Mouse (Mus musculus) cerebellum, postnatal 36 days (tissue): ENCODE measurements around the gene Trappc12.

Experiments used
- DNase-seq, 2 experiments: peaks; one replicate each; pipeline ENCODE4 v3.0.0; 2021 to 2022; ENCODE audit warnings: mixed read lengths in 2 of 2

Trappc12 gene

GRCm38 (mm10) chr12:28685771-28686170 is 64.5 kb downstream of the Trappc12 start:
- no peak for DNase-seq

- DNase-seq = no peak
Measured at GRCm38 (mm10) chr12:28684674-28685073, 65.6 kb downstream of the Trappc12 start.

GRCm38 (mm10) chr12:28675925-28676209 is 74.4 kb downstream of the Trappc12 start:
- DNase-seq = no peak

DNA sequence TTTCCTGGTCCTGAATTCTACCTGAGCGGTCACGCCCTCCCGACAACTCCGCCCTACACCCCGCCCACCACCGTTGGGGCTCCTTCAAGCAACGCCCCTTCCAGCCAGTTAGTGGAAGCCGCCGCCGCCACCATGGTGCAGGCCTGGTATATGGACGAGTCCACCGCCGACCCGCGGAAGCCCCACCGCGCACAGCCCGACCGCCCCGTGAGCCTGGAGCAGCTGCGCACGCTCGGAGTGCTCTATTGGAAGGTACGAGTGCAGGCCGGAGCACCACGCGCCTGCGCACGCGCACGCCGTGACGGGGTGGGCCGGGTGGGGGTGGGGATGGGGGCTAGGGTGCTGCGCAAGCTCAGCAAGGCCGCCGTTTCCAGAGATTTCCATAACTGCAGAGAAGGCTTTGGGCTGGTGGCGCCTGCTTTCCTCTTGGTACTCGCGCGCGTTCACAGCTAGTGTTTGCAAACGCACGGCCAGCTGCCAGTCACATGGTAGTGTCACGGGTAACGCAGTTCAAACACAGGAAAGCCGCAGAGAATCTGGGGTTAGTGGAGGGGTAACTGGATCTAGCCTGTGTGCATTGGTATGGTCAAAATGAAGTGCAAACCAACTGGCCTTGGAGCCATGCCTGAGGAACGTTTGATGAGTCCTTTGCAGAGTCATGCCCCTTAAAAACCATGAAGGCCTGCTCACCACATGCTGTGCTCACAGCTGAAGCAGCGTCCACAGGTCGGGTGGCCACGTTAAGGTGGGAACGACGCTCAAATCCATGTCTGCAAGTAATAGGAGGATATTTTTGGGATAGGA is 74.9 kb downstream of the Trappc12 start, which contains the start of gene Adi1:
Gene Adi1, plus strand, starts transcription at position 111 of the 804 bp plus-strand sequence.
- DNase-seq = peak; percentile 81

DNA sequence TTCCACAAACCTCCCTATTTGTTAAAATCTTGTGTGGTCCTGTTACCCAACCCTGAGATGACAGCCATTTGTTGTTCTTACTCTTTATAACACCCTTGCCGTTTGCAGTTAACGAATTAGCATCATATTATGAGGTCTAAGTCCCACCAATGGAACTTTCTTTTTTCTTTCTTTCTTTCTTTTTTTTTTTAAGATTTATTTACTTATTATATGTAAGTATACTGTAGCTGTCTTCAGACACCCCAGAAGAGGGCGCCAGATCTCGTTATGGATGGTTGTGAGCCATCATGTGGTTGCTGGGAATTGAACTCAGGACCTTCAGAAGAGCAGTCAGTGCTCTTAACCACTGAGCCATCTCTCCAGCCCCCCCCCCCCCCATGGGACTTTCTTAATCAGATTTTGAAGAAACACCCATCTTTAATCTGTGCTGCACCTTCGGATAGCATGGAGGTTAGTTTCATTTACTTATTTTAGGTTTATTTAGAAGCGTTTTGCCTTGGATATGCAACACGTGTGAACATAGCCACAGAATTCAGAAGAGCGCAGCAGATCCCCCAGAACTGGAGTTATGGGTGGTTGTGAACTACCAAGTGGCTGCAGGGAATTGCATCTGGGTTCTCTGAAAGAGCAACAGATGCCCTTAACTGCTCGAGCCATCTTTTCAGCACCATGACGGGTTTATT is 76.1 kb downstream of the Trappc12 start:
- no peak for DNase-seq

GRCm38 (mm10) chr12:28667287-28667686 is 83.0 kb downstream of the Trappc12 start:
- no peak for DNase-seq

- no peak for DNase-seq
Measured at GRCm38 (mm10) chr12:28666734-28667133, 83.5 kb downstream of the Trappc12 start.

DNA sequence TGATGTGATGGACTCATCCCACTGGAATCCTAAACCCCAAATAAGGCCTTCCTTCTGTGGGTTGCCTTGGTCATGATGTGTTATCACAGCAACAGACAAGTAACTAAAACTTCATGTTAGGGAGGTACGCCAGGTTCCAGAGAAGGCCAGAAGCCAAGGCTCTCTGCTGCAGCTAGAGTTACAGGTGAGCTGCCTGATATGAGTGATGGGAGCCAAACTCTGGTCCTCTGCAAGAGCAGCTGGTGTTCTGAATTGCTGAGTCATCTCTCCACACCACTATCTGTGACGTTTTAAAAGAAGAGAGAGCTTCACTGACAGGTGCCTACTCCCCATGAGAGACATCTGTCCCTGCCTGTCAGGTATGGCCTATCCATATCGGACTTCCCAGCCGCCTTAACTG is 87.6 kb downstream of the Trappc12 start:
- DNase-seq = no peak

DNA sequence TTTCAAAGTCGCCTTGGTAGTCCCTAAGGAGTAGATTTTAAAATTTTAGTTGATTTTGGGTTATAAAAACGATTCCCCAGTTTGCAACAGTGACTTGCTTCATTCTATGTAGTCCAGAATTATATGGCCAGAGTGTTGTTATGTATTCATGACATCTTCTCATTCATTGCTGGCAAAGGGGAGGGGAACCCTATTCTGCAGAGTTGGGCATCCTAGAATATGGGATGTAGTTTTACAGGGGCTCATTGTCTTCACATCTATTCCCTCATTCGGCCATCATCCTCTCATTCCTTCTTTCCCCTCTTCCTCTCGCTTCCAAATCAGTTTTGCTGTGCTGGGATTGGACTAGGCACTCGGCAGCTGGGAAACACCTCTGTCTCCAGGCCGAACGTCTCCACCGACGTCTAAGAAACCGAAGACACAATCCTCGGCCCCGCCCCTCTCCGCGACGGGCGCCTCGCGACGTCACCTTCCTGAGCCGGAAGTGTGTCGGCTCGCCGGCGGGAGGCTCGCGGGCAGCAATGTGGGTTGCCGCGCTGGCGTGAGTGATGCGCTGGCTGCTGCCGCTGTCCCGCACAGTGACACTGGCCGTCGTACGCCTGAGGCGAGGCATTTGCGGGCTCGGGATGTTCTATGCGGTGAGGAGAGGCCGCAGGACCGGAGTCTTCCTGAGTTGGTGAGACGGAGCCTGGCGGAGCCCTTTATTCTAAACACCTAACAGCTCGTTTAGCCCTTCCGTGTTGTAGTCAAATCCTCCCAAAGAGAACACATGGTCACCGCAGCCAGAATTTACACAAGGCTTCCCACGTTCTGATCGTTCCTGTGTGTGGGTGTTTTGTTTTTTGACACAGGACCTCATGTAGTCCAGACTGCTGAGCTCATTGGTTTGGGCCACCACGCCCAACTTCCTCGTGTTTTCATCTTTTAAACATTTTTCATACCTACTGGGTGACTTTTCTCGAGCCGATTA is 100.8 kb downstream of the Trappc12 start, which contains the start of gene Rnaseh1:
Gene Rnaseh1, plus strand, starts transcription at position 462 of the 970 bp plus-strand sequence.
- DNase-seq = peak; percentile 87 to 90
